Comparison of ENCODE assay signal across 8 mouse cellular contexts in genomic region chr11:73199879-73200278, GRCm38 (mm10). TPM values are rescaled to one million over a fixed set of nuclear protein-coding genes. Genes with fewer than 3 reads are reported as not detected.
DNase-seq lines count a peak whose midpoint lies in the region; ATAC-seq and TF ChIP-seq lines count a peak whose summit lies in the region.

No protein-coding gene starts in this region.

- no peaks in the 10 kb centered on the region for H3K36me3 ChIP-seq in heart, adult 2 months (ENCODE audit: control insufficient read depth, insufficient read depth, low read length)
- H3K36me3 ChIP-seq in hindbrain, postnatal 0 days (ENCODE audit: insufficient read depth, low read length): peaks cover 11% of the 10 kb centered on the region; the same call in 1 of the 2 replicates
- no peaks in the 10 kb centered on the region for H3K36me3 ChIP-seq in liver, embryonic 14.5 days (replicated peaks; ENCODE audit: control insufficient read depth, insufficient read depth, low read depth)

- H3K4me2 ChIP-seq in hindbrain, postnatal 0 days (ENCODE audit: low read depth, low read length): peak overlapping the region; percentile 96
- H3K4me2 ChIP-seq in liver, embryonic 14.5 days (ENCODE audit: low read depth): peak overlapping the region; percentile 81

- H3K4me3 ChIP-seq in heart, adult 2 months: peak overlapping the region; percentile 93
- H3K4me3 ChIP-seq in cortical plate, adult 2 months (ENCODE audit: insufficient read depth, low read length): peak overlapping the region; percentile 48
- peak overlapping the region; percentile 63 for H3K4me3 ChIP-seq in hindbrain, postnatal 0 days (ENCODE audit: low read length)
- H3K4me3 ChIP-seq in liver, embryonic 14.5 days (ENCODE audit: insufficient read depth in 1 of 2, low read depth in 2 of 2, low read length in 2 of 2): peak overlapping the region; percentile 73 to 83

- 3% methylated on average over 12 of the region's 12 CpGs for WGBS in heart, adult 2 months
- WGBS in hindbrain, postnatal 0 days: 2% methylated on average over 12 of the region's 12 CpGs
- WGBS in liver, embryonic 14.5 days (ENCODE audit: insufficient replicate concordance): under 1% methylated on average over 12 of the region's 12 CpGs

- peaks cover 6% of the 10 kb centered on the region for H3K4me1 ChIP-seq in heart, adult 2 months (ENCODE audit: control insufficient read depth, insufficient read depth, low read length)
- H3K4me1 ChIP-seq in cortical plate, adult 2 months (ENCODE audit: control insufficient read depth, insufficient read depth, low read length): peaks cover 2% of the 10 kb centered on the region; the same call in 1 of the 2 replicates
- peaks cover 9% of the 10 kb centered on the region; the same call in 1 of the 2 replicates for H3K4me1 ChIP-seq in hindbrain, postnatal 0 days (ENCODE audit: insufficient read depth, low read length)
- H3K4me1 ChIP-seq in liver, embryonic 14.5 days (replicated peaks; ENCODE audit: control insufficient read depth in 2 of 2, insufficient read depth in 2 of 2, low read length in 1 of 2): peaks cover 4 to 8% of the 10 kb centered on the region in 2 experiments

- intact Hi-C loops in heart, adult 2 months (cut with DNase I): loop anchor here (2.0 to 5.0 kb wide), 2 partner anchors 33 to 61 kb away; partner anchors contain the start of gene Haspin
- intact Hi-C loops in left cerebral cortex, postnatal 25 days (cut with DNase I): loop anchor here (2.0 kb wide), 2 partner anchors 23 to 81 kb away; partner anchors contain the start of genes Emc6 and Tax1bp3

- DNase-seq in heart, adult 2 months: no peak
- no peak for DNase-seq in heart, adult 8-10 months (ENCODE audit: low spot score)
- no peak for DNase-seq in hindbrain, postnatal 0 days (ENCODE audit: low spot score)
- peak in 2 of 3 experiments; percentile 42 to 51 for DNase-seq in liver, embryonic 14.5 days (ENCODE audit: low read depth in 3 of 3, low spot score in 3 of 3)
- DNase-seq in spleen, adult 12 weeks (ENCODE audit: low spot score): peak; percentile 33
- no peak for DNase-seq in cerebellum, adult 11-12 months
- no peak for DNase-seq in left cerebral cortex, postnatal 25 days (ENCODE audit: low spot score in 2 of 2)

- no peak for TF ChIP-seq CTCF in heart, adult 2 months (IDR thresholded peaks at IDR 0.05)
- TF ChIP-seq CTCF in cortical plate, adult 2 months (IDR thresholded peaks at IDR 0.05; ENCODE audit: extremely low read depth, insufficient read depth, low read length): no peak
- no peak for TF ChIP-seq CTCF in hindbrain, postnatal 0 days (IDR thresholded peaks at IDR 0.05; ENCODE audit: low read depth)
- TF ChIP-seq CTCF in liver, embryonic 14.5 days (IDR thresholded peaks at IDR 0.05; ENCODE audit: low read depth): no peak

- no peaks in the 10 kb centered on the region for H3K9me3 ChIP-seq in hindbrain, postnatal 0 days (ENCODE audit: low read length)
- H3K9me3 ChIP-seq in liver, embryonic 14.5 days (ENCODE audit: control insufficient read depth, low read length): no peaks in the 10 kb centered on the region

- peak overlapping the region; percentile 92 for H3K27ac ChIP-seq in heart, adult 2 months
- H3K27ac ChIP-seq in cortical plate, adult 2 months (ENCODE audit: insufficient read depth, low read length): no peak overlapping the region
- peak overlapping the region; percentile 74 for H3K27ac ChIP-seq in hindbrain, postnatal 0 days
- no peak overlapping the region for H3K27ac ChIP-seq in liver, embryonic 14.5 days

- no peak for TF ChIP-seq POLR2A in heart, adult 2 months (IDR thresholded peaks at IDR 0.05; ENCODE audit: insufficient read depth, low read depth, low read length)
- TF ChIP-seq POLR2A in cortical plate, adult 2 months (IDR thresholded peaks at IDR 0.05; ENCODE audit: extremely low read depth, insufficient read depth, low read length): no peak

- no peaks in the 10 kb centered on the region for H3K79me2 ChIP-seq in heart, adult 2 months (replicated peaks; ENCODE audit: control insufficient read depth, insufficient read depth, low read length)

- TF ChIP-seq EP300 in heart, adult 2 months (IDR thresholded peaks at IDR 0.05; ENCODE audit: insufficient read depth, low read depth, low read length): no peak
- TF ChIP-seq EP300 in liver, embryonic 14.5 days (IDR thresholded peaks at IDR 0.05; ENCODE audit: low read depth): no peak

- H3K9ac ChIP-seq in heart, adult 2 months (ENCODE audit: low read depth, low read length): peak overlapping the region; percentile 86
- H3K9ac ChIP-seq in hindbrain, postnatal 0 days (replicated peaks; ENCODE audit: low read length): peak overlapping the region; percentile 82
- peak overlapping the region; percentile 88 for H3K9ac ChIP-seq in liver, embryonic 14.5 days (replicated peaks)

- no peak for ATAC-seq in hindbrain, postnatal 0 days
- ATAC-seq in liver, embryonic 14.5 days (ENCODE audit: insufficient read depth): peak; percentile 14; the same call in 1 of the 2 replicates

- H3K27me3 ChIP-seq in heart, adult 2 months (ENCODE audit: control insufficient read depth, insufficient read depth, low read length): no peaks in the 10 kb centered on the region
- no peaks in the 10 kb centered on the region for H3K27me3 ChIP-seq in hindbrain, postnatal 0 days (ENCODE audit: insufficient read depth, low read length)
- H3K27me3 ChIP-seq in liver, embryonic 14.5 days (ENCODE audit: control insufficient read depth, insufficient read depth, low read length): no peaks in the 10 kb centered on the region

RNA-seq across cellular contexts. Expression of gene Shpk, which starts 0.6 kb away (rescaled TPM):
- 1 to 10 TPM in 1 of 2 experiments, under 1 TPM in 1; 0.97 to 1.1 TPM for total RNA-seq in heart, adult 2 months (2021)
- polyA plus RNA-seq in heart, adult 2 months (2012; rRNA removed): 2.2 and 2.8 TPM in 2 replicates
- 1 to 10 TPM in 3 of 4 experiments, under 1 TPM in 1; 0.68 to 1.7 (median 1.4) TPM for total RNA-seq in heart, adult 8-10 months (2022)
- polyA plus RNA-seq in cortical plate, adult 2 months (2012; rRNA removed): 4.1 and 4.4 TPM in 2 replicates
- 2.2 and 3.4 TPM in 2 replicates for total RNA-seq in hindbrain, postnatal 0 days (2014; rRNA removed)
- polyA plus RNA-seq in hindbrain, postnatal 0 days (2015; fragmentation: Nextera tagmentation; extraction: Ambion mirVana): 2.2 and 2.8 TPM in 2 replicates
- 1.6 and 2.0 TPM in 2 replicates for polyA plus RNA-seq in liver, embryonic 14.5 days (2012; rRNA removed)
- polyA plus RNA-seq in liver, embryonic 14.5 days (2014; fragmentation: Nextera tagmentation; extraction: Ambion mirVana): 1.5 and 2.4 TPM in 2 replicates
- 1 to 10 TPM; 2.0 to 2.7 TPM for total RNA-seq in left cerebral cortex, postnatal 25 days (2021)

RNA-seq across cellular contexts. Expression of gene Ctns, which starts 1.0 kb away (rescaled TPM):
- total RNA-seq in heart, adult 2 months (2021): 10 to 100 TPM; 10.7 to 11.8 TPM
- 12.7 and 15.4 TPM in 2 replicates for polyA plus RNA-seq in heart, adult 2 months (2012; rRNA removed)
- 1 to 10 TPM; 7.5 to 10.0 (median 9.6) TPM for total RNA-seq in heart, adult 8-10 months (2022)
- 23.5 and 24.5 TPM in 2 replicates for polyA plus RNA-seq in cortical plate, adult 2 months (2012; rRNA removed)
- total RNA-seq in hindbrain, postnatal 0 days (2014; rRNA removed): 20.2 and 20.9 TPM in 2 replicates
- polyA plus RNA-seq in hindbrain, postnatal 0 days (2015; fragmentation: Nextera tagmentation; extraction: Ambion mirVana): 13.0 and 14.0 TPM in 2 replicates
- polyA plus RNA-seq in liver, embryonic 14.5 days (2012; rRNA removed): 4.5 and 5.3 TPM in 2 replicates
- 4.8 and 6.8 TPM in 2 replicates for polyA plus RNA-seq in liver, embryonic 14.5 days (2014; fragmentation: Nextera tagmentation; extraction: Ambion mirVana)
- total RNA-seq in left cerebral cortex, postnatal 25 days (2021): 10 to 100 TPM; 19.2 to 21.0 TPM

RNA-seq across cellular contexts. Expression of gene Tax1bp3, which starts 23.0 kb away (rescaled TPM):
- total RNA-seq in heart, adult 2 months (2021): 10 to 100 TPM; 45.0 to 48.5 TPM
- 60.4 and 63.0 TPM in 2 replicates for polyA plus RNA-seq in heart, adult 2 months (2012; rRNA removed)
- total RNA-seq in heart, adult 8-10 months (2022): 10 to 100 TPM; 36.7 to 52.6 (median 46.8) TPM
- 13.3 and 13.6 TPM in 2 replicates for polyA plus RNA-seq in cortical plate, adult 2 months (2012; rRNA removed)
- total RNA-seq in hindbrain, postnatal 0 days (2014; rRNA removed): 34.7 and 46.4 TPM in 2 replicates
- 95.7 and 97.7 TPM in 2 replicates for polyA plus RNA-seq in hindbrain, postnatal 0 days (2015; fragmentation: Nextera tagmentation; extraction: Ambion mirVana)
- polyA plus RNA-seq in liver, embryonic 14.5 days (2012; rRNA removed): 10.8 and 11.6 TPM in 2 replicates
- polyA plus RNA-seq in liver, embryonic 14.5 days (2014; fragmentation: Nextera tagmentation; extraction: Ambion mirVana): 25.8 and 26.7 TPM in 2 replicates
- 10 to 100 TPM; 10.2 to 11.3 TPM for total RNA-seq in left cerebral cortex, postnatal 25 days (2021)

RNA-seq across cellular contexts. Expression of gene Emc6, which starts 23.0 kb away (rescaled TPM):
- total RNA-seq in heart, adult 2 months (2021): 10 to 100 TPM; 80.5 to 98.5 TPM
- 50.5 and 54.3 TPM in 2 replicates for polyA plus RNA-seq in heart, adult 2 months (2012; rRNA removed)
- total RNA-seq in heart, adult 8-10 months (2022): 10 to 100 TPM; 80.9 to 93.8 (median 89.9) TPM
- 62.8 and 69.7 TPM in 2 replicates for polyA plus RNA-seq in cortical plate, adult 2 months (2012; rRNA removed)
- total RNA-seq in hindbrain, postnatal 0 days (2014; rRNA removed): 113 and 156 TPM in 2 replicates
- 188 and 191 TPM in 2 replicates for polyA plus RNA-seq in hindbrain, postnatal 0 days (2015; fragmentation: Nextera tagmentation; extraction: Ambion mirVana)
- polyA plus RNA-seq in liver, embryonic 14.5 days (2012; rRNA removed): 38.3 and 40.1 TPM in 2 replicates
- polyA plus RNA-seq in liver, embryonic 14.5 days (2014; fragmentation: Nextera tagmentation; extraction: Ambion mirVana): 80.3 and 83.7 TPM in 2 replicates
- 10 to 100 TPM; 55.6 to 55.9 TPM for total RNA-seq in left cerebral cortex, postnatal 25 days (2021)

RNA-seq across cellular contexts. Expression of gene Trpv1, which starts 34.2 kb away (rescaled TPM):
- under 1 TPM; 0.08 to 0.11 TPM for total RNA-seq in heart, adult 2 months (2021)
- 0.21 and 0.29 TPM in 2 replicates for polyA plus RNA-seq in heart, adult 2 months (2012; rRNA removed)
- under 1 TPM in 1 of 4 experiments, not detected in 3; 0.09 TPM for total RNA-seq in heart, adult 8-10 months (2022)
- 0.13 and 0.19 TPM in 2 replicates for polyA plus RNA-seq in cortical plate, adult 2 months (2012; rRNA removed)
- total RNA-seq in hindbrain, postnatal 0 days (2014; rRNA removed): 0.63 and 1.6 TPM in 2 replicates
- 0.29 and 0.30 TPM in 2 replicates for polyA plus RNA-seq in hindbrain, postnatal 0 days (2015; fragmentation: Nextera tagmentation; extraction: Ambion mirVana)
- 0.03 TPM in 1 of 2 replicates, not detected in the other for polyA plus RNA-seq in liver, embryonic 14.5 days (2012; rRNA removed)
- not detected in 2 replicates for polyA plus RNA-seq in liver, embryonic 14.5 days (2014; fragmentation: Nextera tagmentation; extraction: Ambion mirVana)
- total RNA-seq in left cerebral cortex, postnatal 25 days (2021): under 1 TPM in 1 of 2 experiments, not detected in 1; 0.50 TPM

Comparison
In these comparisons a context has a peak if more than half of its experiments do, and no peak if none do; other contexts are left out.
1. DNase-seq: peak in liver, embryonic 14.5 days (2 of 3) and spleen, adult 12 weeks (single experiment); none in heart, adult 2 months (0 of 2), heart, adult 8-10 months (single experiment), hindbrain, postnatal 0 days (single experiment), cerebellum, adult 11-12 months (single experiment) and left cerebral cortex, postnatal 25 days (0 of 2).
2. H3K27ac ChIP-seq: peak in heart, adult 2 months (single experiment) and hindbrain, postnatal 0 days (single experiment); none in cortical plate, adult 2 months (single experiment) and liver, embryonic 14.5 days (single experiment).
3. Peak in every context shown above with its lines, with median percentiles within 50 percentile points of each other: H3K4me3 ChIP-seq and H3K9ac ChIP-seq.